Mouse (Mus musculus) embryonic fibroblast, embryonic 13.5 days (primary cell): Measurements from ENCODE around the gene D130043K22Rik.

Experiments
- CTCF ChIP-seq: IDR thresholded peaks from 2 replicates; pipeline ENCODE4 v1.5.1; 2011; ENCODE audit warnings: mild to moderate bottlenecking, control low read depth, low read length, moderate library complexity, borderline replicate concordance; ENCODE audit not compliant: insufficient read depth
- POLR2A ChIP-seq: IDR thresholded peaks from 2 replicates; pipeline ENCODE4 v1.6.1; 2011; ENCODE audit warnings: low read depth, mild to moderate bottlenecking, control low read depth, low read length, moderate library complexity

GRCm38 (mm10) chr13:24832131-24832810 lies 12.7 kb upstream of the D130043K22Rik start:
- TF ChIP-seq POLR2A (no peak), CTCF (no peak)
